Mouse (Mus musculus) right cerebral cortex, postnatal 14 days (tissue): ENCODE data around the gene Fbxo9.
"Not testable (repeated sequence)": the region's sequence is repeated elsewhere in the genome, so short reads cannot be mapped to it uniquely, and the experiment has no call there.

ENCODE experiments used
- DNase-seq: peaks from one replicate; pipeline ENCODE4 v3.0.0; 2022

Gene Fbxo9

DNA sequence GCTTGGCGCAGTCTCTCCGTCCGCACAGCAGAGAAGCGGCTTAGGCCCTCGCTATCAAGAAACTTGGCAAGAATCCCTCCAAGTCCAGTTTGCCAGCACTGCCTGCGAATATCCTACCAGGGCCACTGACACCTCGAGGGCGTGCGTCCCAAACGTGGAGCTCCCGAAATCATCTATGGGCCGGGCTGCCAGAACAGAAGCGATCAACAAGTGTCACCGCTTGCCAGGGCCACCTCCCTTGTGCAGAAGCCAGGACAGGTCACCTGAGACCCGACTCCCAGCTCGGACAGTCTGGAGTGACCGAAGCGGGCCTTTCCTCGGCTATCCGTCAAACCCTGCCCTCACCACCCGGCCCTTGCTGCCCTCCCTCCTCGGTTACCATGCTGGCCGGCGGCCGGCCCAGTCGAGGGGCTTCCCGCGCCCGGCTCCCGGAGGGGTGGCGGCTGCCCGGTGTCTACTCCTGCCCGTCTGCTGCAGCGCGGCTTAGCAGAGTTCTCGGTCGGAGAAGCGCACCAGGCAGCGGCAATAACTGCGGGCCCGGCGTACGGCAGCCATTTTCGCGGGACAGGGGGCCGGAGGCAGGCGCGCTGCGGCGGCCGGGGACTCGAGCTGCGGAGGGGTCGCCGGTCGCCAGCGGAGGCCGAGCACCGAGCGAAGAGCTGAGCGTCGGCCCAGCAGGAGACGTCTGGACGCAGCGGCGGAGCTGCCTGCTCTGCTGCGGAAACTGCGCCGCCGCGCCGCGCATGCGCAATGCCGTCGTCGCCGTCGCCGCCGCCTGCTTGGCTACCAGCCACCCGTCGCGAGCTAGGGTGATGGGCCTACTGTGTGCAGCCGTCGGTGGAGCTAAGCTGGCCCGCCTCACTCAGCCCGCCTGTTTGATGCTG lies 711 bp downstream of the Fbxo9 start:
- DNase-seq, result peak; percentile 81

DNA sequence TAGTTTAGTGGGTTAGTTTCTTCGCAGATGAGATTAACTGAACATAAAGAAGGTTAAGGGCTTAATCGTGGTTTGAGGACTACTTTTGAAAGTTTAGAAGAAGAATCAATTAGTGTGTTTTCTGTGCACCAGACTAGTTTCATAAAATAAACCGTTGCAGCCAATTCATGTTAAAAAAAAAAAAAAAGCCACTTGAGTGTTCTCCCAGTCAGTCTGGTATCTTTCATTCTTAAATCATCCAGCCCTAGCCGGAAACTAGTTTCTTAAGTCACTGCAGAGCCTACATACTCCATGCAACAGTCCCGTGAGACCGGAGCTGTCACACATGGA lies 1.3 kb downstream of the Fbxo9 start:
- DNase-seq, result no peak

DNA sequence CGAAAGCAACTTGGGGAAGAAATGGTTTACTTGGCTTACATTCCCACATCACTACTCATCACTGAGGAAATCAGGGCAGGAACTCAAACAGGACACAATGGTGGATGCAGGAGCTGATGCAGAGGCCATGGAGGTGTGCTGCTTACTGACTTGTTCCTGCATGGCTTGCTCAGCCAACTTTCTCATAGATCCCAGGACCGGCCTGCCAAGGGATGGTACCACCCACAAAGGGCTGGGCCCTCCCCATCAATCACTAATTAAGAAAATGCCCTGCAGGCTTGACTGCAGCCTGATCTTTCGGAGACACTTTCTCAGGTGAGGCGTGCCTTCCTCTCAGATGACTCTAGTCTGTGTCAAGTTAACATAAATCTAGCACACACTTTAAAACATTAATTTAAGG lies 2.0 kb downstream of the Fbxo9 start:
- no peak for DNase-seq

DNA sequence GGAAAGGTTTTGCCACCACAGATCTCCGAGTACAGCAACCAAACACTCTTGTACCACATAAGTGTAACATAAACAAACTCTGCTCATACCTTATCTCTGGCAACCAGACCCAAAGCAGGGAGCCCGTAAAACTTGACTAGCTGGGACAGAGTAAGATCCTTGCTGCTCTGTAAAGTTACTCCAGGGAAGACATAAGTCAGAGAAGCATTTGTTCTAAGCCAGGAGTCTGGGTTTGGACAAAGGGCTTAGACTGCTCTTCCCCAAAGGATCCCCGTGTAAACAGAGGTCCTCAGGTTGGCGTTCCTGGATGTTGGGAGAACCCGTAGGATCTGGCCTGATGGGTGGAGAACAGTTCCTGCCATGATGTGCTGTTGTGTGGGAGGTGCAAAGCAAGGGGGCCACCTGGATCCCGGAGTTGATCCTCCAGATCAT lies 3.3 kb downstream of the Fbxo9 start:
- DNase-seq, result no peak

DNA sequence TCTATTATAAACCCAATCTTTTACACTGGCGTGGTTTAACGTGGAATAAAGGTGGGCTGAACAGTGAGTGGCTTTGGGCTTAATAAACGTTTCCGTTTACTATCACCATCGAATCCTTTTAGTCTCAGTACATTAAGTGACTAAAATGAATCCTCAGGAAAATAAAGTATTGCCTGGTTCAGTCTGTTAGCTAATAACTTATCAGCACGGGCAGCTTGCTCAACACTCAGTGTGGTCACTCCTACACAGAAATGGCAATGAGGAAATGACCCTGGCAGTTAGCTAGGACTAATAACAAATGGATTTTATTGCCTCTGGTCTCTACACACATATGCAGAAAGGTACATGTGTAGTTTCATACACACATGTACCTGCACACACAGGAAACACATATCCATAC lies 3.9 kb downstream of the Fbxo9 start:
- no peak for DNase-seq

DNA sequence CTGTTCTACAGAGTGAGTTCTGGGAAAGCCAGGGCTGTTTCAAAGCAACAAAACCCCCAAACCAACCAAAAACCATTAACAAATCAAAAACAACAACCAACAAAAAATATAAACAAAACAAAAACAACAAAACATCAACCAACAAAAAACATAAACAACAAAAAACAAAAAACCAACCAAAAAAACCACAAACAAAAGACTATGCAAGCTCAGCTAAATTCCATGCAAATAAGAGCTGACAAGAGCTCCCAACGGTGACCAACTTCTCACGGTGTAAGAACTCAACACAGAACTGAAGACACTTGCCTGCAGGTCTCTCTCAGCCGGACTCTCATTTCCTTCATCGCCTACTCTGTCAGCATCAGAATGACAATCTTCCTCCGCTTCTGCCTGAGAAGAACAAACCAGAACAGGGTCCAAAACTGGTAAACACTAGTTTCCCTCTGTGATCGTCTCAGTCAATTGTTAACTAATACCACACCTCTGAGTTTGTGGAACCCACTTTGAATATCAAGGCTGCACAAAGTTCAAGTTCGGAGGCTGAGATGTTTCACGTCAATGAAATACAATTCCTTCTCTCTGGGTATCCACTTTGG lies 4.8 kb downstream of the Fbxo9 start:
- DNase-seq, result no peak

DNA sequence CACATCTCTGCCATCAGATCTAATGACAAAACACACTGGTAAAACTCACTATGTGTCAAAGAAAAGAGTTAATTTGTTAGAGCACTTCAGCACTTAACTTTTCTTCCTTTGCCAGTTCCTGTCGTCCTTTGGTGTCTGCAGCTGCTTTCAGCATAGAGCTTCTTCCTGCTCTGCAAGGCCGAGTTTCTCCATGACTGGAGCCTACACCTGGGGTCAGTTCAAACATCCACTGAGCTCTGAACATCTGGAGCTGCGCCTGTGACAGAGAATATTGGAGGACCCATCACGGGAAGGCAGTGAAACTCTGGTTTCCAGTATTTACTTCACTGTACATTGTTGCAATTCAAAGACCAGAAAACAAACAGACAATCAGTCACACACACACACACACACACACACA lies 7.4 kb downstream of the Fbxo9 start:
- DNase-seq, result no peak

DNA sequence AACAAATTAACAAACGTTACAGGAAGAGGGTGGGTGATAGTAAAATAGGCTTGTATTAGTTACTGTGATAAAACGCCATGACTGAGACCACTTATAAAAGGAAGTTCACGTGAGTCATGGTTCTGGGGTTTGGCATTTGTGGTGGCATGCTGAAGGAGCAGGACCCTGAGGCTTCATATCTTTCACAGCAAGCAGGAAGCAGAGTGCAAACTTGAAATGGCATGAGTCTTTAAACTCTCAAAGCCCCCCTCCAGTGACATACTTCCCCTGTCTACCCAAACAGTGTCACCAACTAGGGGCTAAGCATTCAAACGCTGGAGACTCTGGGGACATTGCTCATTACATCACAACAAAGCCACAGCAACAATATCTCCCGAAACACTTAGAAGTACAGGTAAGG lies 7.9 kb downstream of the Fbxo9 start:
- DNase-seq, result no peak

DNA sequence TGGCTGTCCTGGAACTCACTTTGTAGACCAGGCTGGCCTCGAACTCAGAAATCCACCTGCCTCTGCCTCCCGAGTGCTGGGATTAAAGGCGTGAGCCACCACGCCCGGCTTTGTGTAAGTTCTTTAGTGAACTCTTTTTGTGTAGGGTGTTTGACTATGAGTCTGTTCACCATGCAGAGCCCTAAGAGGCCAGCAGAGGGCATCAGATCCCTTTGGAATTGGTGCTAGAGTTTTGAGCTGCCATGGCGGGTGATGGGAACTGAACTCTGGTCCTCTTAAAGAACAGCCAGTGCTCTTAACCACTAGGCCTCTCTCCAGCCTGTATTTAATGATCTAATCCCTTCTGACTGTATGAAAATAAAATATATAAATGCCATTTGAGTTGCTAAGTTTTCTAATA lies 12.5 kb downstream of the Fbxo9 start:
- no peak for DNase-seq

DNA sequence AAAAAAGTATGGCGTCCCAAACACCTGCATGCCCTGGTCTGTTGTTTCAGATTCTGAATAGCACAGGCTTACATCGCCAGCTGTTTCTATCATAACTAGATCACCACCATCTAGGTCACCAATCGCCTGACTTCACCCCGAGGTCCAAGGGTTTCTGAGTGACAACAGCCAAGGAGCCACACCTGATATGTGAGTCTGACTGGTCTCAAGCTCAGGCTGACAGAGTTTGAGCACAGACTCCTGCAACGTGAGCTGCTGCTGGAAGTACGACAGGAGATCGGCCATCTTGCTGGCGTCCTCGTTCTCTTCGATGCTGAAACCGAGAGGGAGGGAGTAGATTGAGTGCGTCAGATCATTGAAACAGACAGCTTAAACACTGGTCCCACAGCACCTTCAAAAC lies 13.2 kb downstream of the Fbxo9 start:
- DNase-seq, result no peak

DNA sequence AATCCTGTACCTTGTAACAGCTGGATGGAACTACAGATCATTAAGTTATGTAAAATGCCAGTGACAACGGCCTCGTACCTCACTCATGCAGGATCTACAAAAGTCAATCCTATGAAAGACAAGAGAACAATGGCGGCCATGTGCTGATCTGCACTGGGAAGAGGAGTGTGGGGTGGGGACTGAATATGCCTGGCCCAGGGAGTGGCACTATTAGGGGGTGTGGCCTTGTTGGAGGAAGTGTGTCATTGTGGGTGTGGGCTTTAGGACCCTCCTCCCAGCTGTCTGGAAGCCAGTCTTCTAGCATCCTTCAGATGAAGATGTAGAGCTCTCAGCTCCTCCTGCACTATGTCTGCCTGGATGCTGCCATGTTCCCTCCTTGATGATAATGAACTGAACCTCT lies 18.3 kb downstream of the Fbxo9 start:
- DNase-seq, result no peak

DNA sequence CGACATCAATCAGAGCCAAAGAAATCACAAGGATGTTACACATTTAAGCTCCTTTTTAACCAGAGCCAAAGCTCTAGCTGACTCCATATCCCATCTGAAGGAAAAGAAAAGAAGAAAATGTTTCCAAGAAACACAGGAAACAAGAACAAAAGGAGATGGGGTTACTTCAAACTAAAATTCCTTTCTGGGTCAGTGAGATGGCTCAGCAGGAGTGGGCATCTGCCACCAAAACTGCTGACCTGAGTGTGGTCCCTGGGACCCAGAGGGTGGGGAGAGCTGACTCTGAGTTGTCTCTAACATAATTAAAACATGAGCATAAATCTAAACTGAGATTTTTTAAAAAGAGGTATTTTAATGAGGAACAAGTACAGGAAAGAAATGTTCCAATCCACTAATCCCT lies 19.0 kb downstream of the Fbxo9 start:
- no peak for DNase-seq

DNA sequence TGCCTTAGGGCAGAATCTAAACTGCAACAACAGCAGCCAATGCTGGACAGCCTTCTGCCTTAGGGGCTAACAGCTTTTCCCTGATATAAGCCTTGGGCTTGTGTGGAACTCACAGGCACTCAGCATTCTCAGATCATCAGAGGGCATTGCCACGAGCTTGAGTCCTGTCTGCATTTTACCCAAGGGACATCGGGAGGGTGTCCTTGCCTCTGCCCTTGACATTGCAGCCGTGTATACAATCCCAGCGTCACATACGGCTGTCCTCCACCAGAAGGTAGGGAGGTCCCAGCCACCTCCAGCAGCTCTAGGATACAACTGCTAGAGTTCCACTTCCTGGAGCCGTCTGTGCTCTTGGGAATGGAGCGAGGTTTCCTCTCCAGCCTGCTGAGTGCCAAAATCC lies 19.9 kb downstream of the Fbxo9 start:
- no peak for DNase-seq

DNA sequence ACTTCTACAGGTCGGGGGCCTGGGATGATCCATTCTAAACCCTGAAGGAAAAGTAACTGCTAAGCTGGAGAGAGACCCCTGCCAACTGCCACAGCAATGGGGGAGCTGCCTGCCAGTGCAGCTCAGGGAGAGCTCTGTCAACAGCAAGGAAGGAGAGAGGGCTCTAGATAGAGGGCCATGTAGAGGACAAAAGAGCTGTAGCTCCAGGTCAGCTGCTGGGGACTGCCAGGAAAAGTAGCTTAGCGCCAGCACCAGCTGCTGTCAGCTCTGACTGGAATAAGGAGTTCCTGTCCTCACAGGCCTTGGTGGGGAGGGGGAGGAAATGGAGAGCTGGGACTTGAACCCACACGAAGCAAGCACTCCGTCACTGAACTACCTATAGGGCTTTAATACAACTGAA lies 20.3 kb downstream of the Fbxo9 start:
- no peak for DNase-seq

DNA sequence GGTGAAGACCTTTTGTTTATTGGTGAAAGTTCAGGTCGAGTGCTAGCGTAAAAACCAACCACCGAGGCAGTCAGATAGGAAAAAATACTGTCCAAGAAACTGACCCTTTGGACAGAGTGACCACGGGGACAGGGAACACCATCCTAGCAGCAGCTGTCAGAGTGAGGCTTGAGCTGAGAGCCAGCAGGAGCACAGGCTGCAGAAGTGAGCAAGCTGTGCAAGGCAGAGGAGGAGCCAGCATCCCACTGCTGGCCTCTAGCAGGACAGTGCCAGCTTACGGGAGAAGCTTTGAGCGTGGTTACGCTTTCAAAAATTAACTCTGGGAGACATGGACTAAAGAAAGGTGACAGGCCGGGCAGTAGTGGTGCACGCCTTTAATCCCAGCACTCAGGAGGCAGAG lies 21.1 kb downstream of the Fbxo9 start:
- no peak for DNase-seq

DNA sequence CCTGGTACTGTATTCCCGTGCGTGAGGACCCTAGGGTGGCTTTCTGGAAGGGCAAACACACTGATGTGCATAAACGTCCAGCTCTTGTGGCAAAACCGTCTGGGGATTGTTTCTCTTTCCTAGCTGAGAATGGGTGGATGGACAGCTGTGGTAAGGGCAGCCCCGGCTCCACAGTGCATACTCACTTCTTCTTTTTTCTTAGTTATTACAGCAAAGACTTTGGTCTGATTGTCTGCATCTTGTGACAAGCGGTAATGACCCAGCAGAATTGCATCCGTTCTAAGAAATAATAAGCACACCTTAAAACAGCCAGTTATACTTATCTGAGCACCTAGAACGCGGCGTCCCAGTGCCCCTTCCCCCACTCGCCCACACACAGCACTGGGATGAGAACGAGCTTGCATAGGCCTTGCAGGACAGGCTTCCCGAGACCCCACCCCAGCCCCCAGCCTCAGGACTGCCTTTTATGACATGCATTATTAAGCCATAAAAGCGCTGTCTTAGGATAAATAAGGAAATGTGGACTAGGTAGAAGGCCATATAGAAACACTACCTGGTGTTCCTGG lies 23.1 kb downstream of the Fbxo9 start:
- no peak for DNase-seq

DNA sequence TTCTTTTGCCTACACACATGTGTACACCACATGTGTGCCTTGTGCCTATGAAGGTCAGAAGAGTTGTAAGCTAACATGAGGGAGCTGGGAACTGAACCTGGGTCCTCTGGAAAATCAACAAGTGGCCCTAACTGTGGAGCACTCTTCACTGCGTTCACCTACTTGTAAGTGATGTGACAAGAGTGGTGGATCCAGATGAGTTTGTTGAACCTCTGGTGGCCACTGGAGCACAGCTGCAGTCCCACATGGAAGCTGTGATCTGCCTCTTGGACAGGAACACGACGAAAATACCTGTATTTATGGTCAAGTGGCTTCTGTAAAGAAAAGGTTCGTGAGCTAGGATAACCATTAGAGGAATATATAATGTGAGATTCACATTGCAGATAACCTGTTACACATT lies 24.5 kb downstream of the Fbxo9 start:
- no peak for DNase-seq

DNA sequence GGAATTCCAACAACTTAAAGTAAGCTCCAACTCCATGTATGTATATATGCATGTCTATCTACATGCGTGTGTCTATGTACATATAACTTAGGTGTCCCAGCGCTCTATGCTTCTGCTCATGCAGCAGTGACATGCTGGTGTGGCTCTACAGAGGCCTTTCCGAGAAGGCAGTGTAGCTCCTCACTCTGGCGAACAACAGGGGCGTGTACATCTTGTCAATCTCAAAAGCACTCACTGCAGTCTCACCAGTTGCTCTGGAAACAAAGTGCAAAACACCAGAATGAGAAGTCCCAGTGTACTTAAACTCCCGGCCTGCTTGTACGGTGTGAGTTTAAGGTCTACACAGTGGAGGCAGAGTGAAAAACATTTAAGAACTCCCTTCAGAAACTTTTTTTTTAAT lies 27.0 kb downstream of the Fbxo9 start:
- DNase-seq, result no peak

DNA sequence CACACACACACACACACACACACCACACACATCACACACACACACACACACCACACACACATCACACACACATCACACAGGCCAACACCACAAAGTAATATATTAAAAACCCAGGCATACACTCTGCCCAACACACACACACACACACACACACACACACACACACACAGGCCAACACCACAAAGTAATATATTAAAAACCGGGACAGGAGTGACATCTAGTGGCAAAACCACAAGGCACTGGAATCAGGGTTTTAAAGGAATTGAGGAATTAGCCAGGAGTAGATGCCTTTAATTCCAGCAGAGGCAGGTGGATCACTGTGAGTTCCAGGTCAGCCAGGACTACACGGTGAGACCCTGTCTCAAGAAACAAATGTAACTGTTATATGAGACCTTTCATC lies 30.6 kb downstream of the Fbxo9 start:
- no peak for DNase-seq

DNA sequence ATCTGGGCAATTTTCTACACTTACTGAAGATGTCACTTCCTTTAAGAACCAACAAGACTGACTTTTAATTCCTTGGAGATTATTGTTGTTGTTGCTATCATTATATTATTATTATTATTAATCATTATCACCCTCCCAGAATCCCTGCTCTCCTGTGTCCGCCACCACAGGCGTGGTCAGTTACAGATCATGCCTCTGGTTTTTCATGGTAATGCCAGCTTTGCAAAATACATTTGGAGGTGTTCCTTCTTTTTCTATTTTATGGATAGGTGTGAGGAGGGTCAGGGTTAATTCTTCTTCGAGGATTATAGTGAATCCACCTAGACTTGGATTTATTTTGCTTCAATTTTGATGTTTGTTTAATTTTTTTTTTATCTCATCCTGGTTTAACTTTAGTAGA lies 33.6 kb downstream of the Fbxo9 start:
- DNase-seq, result no peak

DNA sequence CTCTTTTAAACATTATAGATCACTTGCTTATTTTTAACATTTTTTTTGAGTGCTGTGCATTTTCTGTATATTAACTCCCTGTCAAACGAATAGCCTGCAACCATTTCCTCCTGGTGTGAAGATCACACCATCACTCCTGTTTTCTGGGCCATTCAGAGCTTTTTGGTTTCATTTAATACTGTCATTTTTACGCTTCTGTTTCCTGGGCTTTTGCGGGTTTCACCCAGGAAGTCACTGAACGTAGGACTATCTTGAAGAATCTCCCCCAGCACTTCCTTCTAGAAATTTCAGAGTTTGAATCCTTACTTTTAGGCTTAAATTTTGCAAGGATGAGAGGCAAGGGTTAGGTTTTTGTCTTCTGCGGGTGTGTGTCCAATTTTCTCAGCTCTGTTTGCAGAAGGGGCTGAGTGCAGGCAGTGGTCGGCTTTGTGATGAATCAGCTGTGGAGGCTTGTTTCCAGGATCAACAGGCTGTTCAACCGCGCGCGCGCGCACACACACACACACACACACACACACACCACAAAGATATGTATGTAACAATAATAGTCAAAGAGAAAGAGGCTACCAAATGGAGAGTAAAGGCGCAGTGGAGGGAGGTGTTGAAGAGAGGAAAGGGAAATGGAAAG lies 35.0 kb downstream of the Fbxo9 start:
- DNase-seq, result no peak

DNA sequence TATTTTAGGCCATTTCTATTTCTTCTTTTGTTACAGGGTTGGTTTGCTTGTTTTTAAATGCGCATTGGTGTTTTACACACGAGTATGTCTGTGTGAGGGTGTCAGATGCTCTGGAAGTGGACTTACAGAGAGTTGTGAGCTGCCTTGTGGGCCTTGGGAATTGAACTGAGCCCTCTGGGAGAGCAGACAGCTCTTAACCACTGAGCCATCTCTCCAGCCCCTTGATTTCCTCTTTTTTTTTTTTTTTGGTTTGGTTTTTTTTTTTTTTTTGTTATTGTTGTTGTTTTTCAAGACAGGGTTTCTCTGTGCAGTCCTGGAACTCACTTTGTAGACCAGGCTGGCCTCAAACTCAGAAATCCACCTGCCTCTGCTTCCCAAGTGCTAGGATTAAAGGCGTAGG lies 35.6 kb downstream of the Fbxo9 start:
- not testable (repeated sequence) for DNase-seq

DNA sequence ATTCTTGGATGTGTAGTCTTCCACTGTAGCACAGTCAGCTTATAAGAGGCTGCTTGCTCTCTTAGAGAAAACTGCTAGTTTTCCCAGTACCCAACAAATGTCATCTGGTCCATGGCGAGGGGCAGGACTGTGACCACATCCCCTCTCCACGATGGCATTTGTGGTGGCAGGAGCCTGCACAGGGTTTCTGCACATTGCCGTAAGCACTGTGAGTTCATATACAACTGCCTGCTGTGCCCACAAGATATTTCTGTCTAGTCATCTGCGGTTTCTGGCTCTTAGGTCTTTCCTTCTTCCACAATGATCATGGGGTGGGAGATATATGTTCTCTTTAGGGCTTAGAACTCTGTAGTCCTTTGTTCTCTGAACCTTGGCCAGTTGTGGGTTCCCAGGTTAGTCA lies 37.2 kb downstream of the Fbxo9 start:
- no peak for DNase-seq

DNA sequence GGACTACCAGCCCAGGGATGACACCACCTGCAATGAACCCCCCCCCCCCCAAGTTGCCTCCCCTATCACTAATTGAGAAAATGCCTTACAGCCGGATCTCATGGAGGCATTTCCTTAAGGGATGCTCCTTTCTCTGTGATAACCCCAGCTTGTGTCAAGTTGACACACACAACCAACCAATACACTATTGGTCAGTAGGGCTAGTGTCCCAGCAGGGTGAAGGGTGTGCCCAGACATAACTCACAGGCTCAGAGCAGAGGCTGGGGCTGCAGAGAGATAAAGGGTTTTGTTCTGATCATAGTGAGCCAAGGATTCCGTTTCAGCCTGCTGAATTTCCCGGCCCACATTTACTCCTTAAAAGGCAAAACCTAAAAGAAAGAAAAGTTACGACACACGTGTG lies 38.4 kb downstream of the Fbxo9 start:
- DNase-seq, result no peak
